Mouse (Mus musculus) retina, postnatal 1 day (tissue): Measurements from ENCODE around the gene Col8a2.

Source experiments
- DNase-seq: peaks from one replicate; pipeline ENCODE4 v3.0.0-alpha.2; 2012

The Col8a2 gene

DNA sequence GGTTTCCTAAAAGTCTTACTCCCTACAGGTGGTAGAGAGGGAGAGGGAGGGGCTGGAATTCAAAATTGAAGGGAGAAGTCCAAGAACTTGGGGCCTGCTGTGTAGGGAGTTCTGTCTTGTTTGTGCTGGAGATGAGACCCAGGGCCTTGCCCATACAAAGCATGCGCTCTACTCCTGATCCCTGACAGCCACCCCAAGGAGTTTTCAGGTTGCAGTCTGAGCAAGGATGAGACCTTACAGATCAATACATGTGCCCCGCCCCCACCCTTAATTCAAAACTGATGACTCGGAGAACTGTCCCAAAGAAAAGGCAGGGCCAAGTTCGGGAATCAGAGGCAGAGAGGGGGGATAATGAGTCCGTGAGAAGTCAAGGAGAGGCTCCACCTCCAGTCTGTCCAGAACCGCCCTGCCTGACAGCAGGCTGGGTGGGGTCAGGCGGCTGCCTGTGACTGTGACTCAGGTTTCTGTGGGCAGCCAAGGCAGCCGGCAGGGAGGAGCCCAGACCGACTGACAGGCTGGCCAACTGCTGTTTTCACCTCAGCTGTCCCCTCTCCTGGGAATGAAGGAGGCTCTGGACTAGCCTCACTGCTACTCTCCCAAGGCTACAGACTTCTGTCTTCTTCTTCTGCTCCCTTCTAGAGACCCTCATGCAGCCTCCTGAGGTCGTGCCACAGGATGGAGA is 25.9 kb upstream of the Col8a2 start:
- DNase-seq = no peak

DNA sequence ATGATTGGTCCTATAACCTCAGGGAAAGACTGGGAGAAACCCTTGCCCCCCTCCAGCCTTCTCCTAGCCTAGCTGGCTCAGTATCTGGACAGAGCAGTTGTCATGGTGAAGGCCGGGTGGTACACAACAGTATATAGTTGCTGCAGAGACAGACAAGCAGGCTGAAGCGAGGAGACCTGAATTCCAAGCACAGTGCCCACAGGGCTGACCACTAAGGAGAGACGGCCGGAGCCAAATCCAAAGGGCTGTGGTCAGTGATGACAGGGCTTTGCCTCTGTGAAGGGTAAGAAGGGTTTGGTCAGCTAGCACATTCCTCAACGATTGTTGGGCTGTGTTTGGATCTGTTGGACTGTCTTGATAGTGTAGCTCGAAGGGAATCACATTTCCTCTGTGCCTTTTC is 25.3 kb upstream of the Col8a2 start:
- DNase-seq = no peak

- DNase-seq = no peak
Observed at GRCm38 (mm10) chr4:126261675-126262074, 24.9 kb upstream of the Col8a2 start.

DNA sequence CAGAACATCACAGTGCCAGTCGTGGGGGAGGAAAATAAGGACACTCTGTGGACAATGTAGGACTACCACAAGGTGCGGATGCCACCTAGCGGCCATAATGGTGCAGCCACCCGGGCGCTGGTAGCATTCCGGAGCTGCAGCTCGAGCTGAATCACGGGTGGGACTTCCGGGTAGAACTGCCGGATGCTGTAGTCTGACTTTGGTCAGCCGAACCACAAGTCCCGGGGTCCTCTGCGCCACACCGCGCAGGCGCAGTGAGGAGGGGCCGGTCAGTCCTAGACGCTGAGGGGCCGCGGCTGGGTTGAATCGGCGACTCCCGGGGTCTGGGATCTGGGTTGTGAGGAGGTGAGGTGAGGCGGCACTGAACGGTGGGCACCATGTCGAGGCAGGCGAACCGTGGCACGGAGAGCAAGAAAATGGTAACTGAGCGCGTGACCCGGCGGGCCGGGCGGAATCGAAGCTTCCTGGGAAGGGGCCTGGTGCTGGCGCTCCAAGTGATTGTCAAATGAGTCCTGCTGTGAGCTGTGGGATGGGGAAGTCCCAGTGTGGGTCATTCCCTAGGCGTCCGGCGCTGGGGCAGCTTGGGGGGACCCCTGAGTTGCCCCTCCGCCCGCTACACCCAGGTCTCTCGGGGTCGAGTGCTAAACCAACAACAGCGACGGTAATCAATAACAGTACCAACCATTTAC is 24.3 kb upstream of the Col8a2 start, which contains the start of gene Trappc3:
TSS of gene Trappc3 (plus strand) at position 207 of the 689 bp plus-strand sequence.
- DNase-seq = peak; percentile 99

DNA sequence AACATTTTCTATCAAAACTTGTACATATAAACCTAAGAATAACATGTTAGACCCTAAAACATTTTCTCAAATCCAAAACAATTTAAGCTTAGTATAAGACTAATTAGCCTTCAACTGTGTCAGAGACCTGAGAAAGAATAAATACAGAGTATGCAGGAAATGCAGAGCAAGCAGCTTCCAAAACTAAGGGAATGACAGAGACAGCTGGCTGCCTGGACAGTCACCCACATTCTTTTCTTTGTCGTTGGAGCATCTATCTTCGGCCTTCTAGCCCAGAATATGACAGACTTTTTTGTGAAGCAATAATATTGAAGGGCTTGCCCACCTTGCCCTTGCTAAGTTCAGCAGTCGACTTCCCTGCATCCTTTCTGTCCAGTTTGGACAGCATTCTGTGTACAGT is 17.3 kb upstream of the Col8a2 start:
- DNase-seq = no peak

GRCm38 (mm10) chr4:126273753-126274152 is 12.8 kb upstream of the Col8a2 start:
- DNase-seq = no peak

DNA sequence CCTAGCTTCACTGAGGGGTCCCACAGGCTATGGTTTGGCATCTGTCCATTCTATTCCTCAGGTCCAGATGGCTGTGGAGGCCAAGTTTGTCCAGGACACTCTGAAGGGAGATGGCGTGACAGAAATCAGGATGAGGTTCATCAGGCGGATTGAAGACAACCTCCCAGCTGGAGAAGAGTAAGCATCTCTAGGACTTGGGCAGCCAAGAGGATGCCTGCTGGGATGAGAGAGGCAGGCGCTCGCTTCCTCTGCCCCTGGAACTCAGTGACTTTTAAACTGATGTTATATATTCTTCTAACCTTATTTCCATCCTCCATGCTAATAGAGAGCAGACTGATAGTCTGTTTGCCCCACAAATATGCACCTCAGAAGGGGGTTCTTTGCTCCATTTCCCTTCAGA is 11.5 kb upstream of the Col8a2 start:
- DNase-seq = no peak

DNA sequence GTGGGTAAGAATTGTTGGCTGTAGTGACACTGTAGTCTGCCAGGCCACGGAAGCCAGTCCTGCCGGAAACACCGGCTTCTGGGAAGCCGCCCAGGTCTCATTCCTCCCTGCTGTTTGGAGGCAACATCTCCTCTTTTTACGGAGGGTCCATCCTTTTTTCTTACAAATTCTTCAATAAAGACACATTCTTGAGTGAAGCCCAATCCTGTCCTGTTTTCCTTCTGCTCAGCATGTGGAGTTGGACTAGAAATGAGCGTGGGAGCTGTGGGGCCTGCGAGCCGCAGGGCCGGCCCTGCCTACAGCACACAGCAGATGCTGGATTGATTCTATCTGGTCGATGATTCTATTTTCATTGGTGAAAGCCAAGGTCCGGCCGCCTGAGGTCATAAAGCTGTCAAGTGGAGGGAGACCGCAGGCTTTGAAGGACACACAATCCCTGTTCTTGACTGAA is 10.9 kb upstream of the Col8a2 start:
- no peak for DNase-seq

- peak; percentile 73 for DNase-seq
Observed at GRCm38 (mm10) chr4:126277906-126278564, 8.6 kb upstream of the Col8a2 start.

GRCm38 (mm10) chr4:126278565-126278915 is 8.1 kb upstream of the Col8a2 start:
- DNase-seq = no peak

GRCm38 (mm10) chr4:126278961-126279360 is 7.6 kb upstream of the Col8a2 start:
- no peak for DNase-seq

DNA sequence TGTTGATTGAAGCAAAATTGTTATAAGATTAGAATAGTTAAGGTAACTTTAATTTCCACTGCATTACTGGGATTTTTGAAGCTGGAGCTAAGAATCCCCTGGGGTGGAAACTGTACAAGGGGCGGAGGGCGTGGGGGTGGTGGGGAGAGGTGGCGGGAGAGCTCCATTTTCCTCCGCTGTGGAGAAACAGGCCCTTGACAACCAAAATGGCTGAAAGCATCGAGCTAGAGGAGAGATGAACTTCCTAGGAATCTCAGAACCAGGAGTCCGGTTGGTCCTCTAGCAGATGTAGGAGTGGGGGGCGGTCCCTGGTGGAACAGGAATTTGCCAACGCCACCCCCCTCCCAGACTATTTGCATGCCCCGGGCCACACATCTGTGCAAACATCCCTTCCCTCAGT is 4.9 kb upstream of the Col8a2 start:
- no peak for DNase-seq

DNA sequence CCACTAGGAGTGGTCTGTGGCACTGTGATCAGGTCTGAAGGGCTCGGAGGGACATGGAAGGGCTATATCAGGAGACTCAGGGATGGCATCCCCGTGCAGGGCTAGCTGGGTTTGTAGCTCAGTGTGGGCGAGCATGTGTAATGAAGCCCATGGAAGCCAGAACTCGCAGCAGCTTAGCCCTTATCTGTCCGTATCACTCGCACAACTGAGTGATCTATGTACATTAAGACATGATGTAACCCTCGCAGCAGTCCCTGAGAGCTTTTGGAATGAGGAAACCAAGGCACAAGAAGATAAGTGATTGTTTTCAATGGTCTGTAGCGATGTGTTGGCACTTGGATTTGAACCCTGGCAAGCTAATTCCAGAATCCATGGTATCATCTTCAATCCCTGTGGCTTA is 3.0 kb upstream of the Col8a2 start:
- DNase-seq = no peak

- DNase-seq = no peak
Observed at GRCm38 (mm10) chr4:126287302-126287995, 856 bp downstream of the Col8a2 start.

- no peak for DNase-seq
Observed at GRCm38 (mm10) chr4:126288085-126288666, 1.6 kb downstream of the Col8a2 start.

DNA sequence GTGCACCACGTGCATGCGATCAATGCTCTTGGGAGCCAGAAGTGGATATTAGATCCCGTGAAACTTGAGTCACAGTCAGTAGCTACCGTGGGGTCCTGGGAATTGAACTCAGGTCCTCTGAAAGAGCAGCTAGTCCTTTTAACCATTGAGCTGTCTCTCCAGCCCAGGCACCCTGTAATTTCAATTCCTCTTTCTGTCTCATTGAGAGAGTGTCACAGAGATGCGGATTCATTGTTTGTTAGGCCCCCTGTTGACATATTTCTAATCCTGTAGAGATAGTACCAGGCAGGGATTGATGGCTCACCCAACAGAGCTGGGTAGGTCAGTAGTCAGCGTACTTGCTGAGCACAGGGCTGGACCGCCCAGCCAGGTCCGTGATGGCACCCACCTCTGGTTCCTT is 3.7 kb downstream of the Col8a2 start:
- no peak for DNase-seq

DNA sequence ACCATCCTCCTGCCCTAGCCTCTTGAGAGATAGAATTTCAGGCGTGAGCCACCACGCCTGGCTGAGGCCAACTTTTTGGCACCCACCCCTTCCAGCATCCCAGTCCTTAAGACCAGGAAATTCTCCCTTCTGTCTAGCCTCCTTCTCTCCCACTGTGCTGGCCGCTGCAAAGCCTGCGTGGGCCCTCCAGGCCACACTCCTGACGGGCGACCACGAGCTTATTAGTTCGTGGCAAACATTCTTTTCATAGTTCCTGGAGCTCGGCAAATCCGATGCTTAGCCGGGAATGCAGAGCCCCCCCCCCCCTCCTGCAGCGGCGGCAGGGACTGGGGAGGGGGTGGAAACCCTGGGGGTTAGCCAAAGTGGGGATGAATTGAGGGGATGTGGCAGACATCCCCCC is 4.6 kb downstream of the Col8a2 start:
- DNase-seq = no peak

- DNase-seq = no peak
Observed at GRCm38 (mm10) chr4:126295152-126295551, 8.6 kb downstream of the Col8a2 start.

DNA sequence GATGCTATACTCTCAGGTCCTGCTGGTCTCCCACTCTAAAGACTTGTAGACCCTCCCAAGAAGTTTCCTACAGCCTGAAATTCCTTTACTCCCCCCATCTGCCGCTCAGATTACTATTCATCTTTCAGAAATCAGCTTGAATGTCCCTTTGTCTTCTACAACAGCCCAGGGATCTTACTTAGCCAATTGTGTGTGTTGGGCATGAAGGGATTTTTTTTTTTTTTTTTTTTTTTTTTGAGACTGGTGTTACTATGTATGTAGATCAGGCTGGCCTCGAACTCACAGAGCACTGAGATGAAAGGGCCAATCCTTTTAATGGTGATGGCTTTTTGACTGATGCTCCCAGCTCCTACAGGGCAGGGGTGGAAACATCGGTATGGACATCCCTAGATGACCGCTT is 9.3 kb downstream of the Col8a2 start:
- DNase-seq = no peak

DNA sequence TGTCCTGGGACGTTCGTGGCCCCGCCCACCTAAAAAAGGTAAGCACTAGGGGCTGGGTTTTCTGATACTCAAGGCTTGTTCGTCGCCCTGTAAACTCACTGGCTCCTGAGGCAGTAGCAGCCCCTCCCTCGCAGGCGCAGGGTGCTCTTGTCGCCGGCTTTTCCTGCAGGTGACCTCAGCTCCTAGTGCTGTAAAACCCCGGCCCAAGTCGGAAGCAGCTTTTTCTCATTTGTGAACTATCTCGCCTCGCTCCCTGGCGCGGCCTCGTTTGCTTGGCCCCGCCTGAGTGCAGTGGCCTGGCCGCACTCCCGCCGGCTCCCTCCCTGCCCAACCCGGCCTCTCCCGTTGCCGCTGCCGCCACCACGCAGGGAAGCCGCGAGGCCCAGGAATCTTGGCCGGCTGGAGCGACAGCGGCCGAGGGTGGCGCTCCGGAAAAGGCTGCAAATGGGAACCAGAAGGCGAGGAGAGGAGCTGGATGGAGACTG is 10.1 kb downstream of the Col8a2 start:
- DNase-seq = peak; percentile 61

DNA sequence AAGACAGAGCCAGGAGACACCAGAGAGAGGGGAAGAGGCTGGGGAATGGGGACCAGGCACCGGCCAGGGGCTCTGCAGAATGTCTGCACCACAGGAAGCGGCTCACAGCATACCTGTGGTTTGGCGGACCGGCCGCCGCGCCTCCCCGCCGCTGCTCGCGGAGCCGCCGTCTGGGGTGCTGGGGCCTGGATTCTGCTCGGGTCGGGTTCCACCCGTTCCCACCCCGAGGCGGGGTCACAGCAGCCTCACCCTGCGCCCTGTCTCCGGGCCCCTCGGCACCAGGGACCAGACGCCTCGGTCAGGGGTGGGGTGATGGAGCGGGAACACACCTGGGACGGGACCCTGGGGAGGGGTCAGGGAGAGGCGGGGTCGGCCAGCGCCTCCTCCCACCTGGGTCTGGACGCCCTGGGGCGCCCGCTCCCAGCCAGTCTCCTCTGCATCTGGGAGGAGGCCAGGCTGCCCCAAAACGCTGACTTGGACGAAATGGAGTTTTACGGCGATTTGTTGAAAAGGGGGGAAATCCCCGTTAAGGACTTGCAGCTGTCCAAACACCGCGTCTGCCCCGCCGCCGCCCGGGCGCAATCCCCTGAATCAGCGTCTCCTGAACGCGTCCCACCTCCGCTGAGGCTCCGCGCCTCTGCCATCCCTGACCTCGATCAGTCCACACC is 14.5 kb downstream of the Col8a2 start:
- no peak for DNase-seq

DNA sequence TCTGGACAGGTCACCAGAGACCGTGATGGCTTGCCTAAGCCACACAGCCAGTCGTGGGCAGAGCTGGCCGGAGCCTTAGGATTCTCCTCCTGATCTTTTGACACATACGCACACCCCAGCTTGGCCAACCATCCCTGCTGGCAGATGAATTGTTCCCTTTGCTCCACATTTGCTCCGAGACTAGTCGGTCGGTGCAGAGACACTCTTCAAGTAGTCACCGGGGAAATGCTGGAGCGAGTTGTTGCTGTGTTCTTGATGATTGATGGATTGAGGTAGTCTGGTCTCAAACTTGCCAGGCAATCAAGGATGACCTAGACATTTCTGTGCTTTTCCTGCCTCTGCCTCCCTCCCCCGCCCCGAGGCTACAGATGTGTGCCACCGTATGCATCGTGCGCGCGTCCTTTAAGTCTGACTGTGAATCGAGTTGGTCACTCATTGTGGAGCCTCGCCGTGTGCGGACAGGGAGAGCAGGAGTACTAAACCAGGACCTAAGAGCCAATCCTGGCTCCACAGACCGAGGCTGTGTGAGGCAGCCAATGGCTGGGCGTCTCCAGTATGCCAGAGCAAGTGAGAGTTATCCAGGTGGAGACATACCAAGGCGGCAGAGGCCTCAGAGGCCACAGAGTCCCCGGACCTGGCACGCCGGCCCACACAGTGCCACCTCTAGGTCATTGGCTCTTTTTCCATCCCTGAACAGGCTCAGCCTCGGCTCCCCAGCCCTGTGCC is 15.2 kb downstream of the Col8a2 start:
- peak; percentile 36 for DNase-seq
